Mouse (Mus musculus) kidney, postnatal 0 days (tissue): ENCODE data around the gene Cd151. TPM values are rescaled to one million over a fixed set of nuclear protein-coding genes. Genes with fewer than 3 reads are reported as not detected.

Source experiments
- ATAC-seq: fragments of 200-750 bp; cut with Nextera tagmentation; replicated peaks from 2 replicates; pipeline ENCODE4 v1.8.0; 2017; ENCODE audit warnings: low read depth, moderate number of reproducible peaks, moderate TSS enrichment, moderate library complexity; ENCODE audit not compliant: low FRiP score
- DNase-seq: peaks from one replicate; pipeline ENCODE4 v3.0.0-alpha.2; 2016; ENCODE audit warnings: low spot score
- H3K27ac ChIP-seq: fragments of 300-500 bp; sonication (generic); 2 replicates; pipeline ENCODE4 v1.5.1; 2014; ENCODE audit warnings: mild to moderate bottlenecking
- H3K27me3 ChIP-seq: fragments of 300-500 bp; sonication (generic); 2 replicates; pipeline ENCODE4 v1.6.1; 2014; ENCODE audit warnings: low read length, mixed read lengths; ENCODE audit not compliant: insufficient read depth
- H3K36me3 ChIP-seq: fragments of 300-500 bp; sonication (generic); 2 replicates; pipeline ENCODE4 v1.6.1; 2014; ENCODE audit warnings: low read length, mixed read lengths; ENCODE audit not compliant: insufficient read depth
- H3K4me1 ChIP-seq: fragments of 300-500 bp; sonication (generic); replicated peaks from 2 replicates; pipeline ENCODE4 v1.6.1; 2014; ENCODE audit warnings: antibody characterized with exemption, low read length, mixed read lengths; ENCODE audit not compliant: insufficient read depth
- H3K4me2 ChIP-seq: fragments of 300-500 bp; sonication (generic); 2 replicates; pipeline ENCODE4 v1.6.1; 2014; ENCODE audit warnings: mild to moderate bottlenecking, low read length, moderate library complexity, mixed read lengths
- H3K4me3 ChIP-seq: fragments of 300-500 bp; sonication (generic); replicated peaks from 2 replicates; pipeline ENCODE4 v1.5.1; 2014; ENCODE audit warnings: low read depth, low read length
- H3K9ac ChIP-seq: fragments of 300-500 bp; sonication (generic); 2 replicates; pipeline ENCODE4 v1.6.1; 2014; ENCODE audit warnings: low read depth, low read length
- H3K9me3 ChIP-seq: fragments of 300-500 bp; sonication (generic); replicated peaks from 2 replicates; pipeline ENCODE4 v1.6.1; 2016; ENCODE audit warnings: low read length, inconsistent platforms, mixed read lengths
- CTCF ChIP-seq: IDR thresholded peaks from 2 replicates; pipeline ENCODE4 v1.5.1; 2016; ENCODE audit warnings: antibody characterized with exemption, low read depth, mild to moderate bottlenecking, moderate library complexity
- WGBS: fragments of 180-500 bp; shearing (Covaris S2); extraction: QIAGEN DNeasy Blood & Tissue Kit; methylation state at CpG from one replicate; pipeline ENCODE4 v1.1.7; 2014; 5-methylcytosine and 5-hydroxymethylcytosine counted together
- polyA plus RNA-seq: library from polyadenylated mRNA; unstranded; fragments of >200 nt; fragmentation: Nextera tagmentation; extraction: Ambion mirVana; gene quantifications from 2 replicates; pipeline ENCODE4 v1.2.1, GENCODE M21; 2015

Cd151 gene
- 36.1 and 37.2 TPM in 2 replicates for polyA plus RNA-seq

- TF ChIP-seq CTCF: no peak
- Histone ChIP-seq H3K4me1 (peaks cover 55% of the 10 kb centered on the region), H3K9me3 (no peaks in the 10 kb centered on the region), H3K27ac (peak within 1 kb of the TSS; percentile 96), H3K4me3 (peak within 1 kb of the TSS; percentile 66), H3K4me2 (peak within 1 kb of the TSS; percentile 85), H3K36me3 (peaks cover 23% of the 10 kb centered on the region), H3K27me3 (no peaks in the 10 kb centered on the region), H3K9ac (peak within 1 kb of the TSS; percentile 80)
- DNase-seq (peak; percentile 91), ATAC-seq (peak; percentile 75)
- under 1% methylated on average over 52 of the region's 52 CpGs for WGBS
These were observed at the start of gene Cd151 for GRCm38 (mm10) chr7:141467230-141468030. Gene Cd151, plus strand, starts transcription at chr7:141467392.

- WGBS: 74% methylated on average over 8 of the region's 8 CpGs
- H3K27ac ChIP-seq: no peak overlapping the region
- no peaks in the 10 kb centered on the region for H3K36me3 ChIP-seq
- no peak overlapping the region for H3K9ac ChIP-seq
- peaks cover under 1% of the 10 kb centered on the region for H3K4me1 ChIP-seq
- no peak for DNase-seq
- H3K4me3 ChIP-seq: no peak overlapping the region
- H3K9me3 ChIP-seq: no peaks in the 10 kb centered on the region
- ATAC-seq: no peak
- TF ChIP-seq CTCF: peak; percentile 31; the same call in 1 of the 2 replicates
- H3K4me2 ChIP-seq: no peak overlapping the region
- no peaks in the 10 kb centered on the region for H3K27me3 ChIP-seq
These were observed 49.2 kb upstream of the Cd151 start for GRCm38 (mm10) chr7:141417731-141418681.

GRCm38 (mm10) chr7:141418970-141419369 is 48.2 kb upstream of the Cd151 start:
- peak; percentile 22 for DNase-seq
- TF ChIP-seq CTCF: no peak
- no peak overlapping the region for H3K4me2 ChIP-seq
- no peaks in the 10 kb centered on the region for H3K36me3 ChIP-seq
- H3K9me3 ChIP-seq: no peaks in the 10 kb centered on the region
- no peak overlapping the region for H3K4me3 ChIP-seq
- H3K9ac ChIP-seq: no peak overlapping the region
- WGBS: 46% methylated on average over 7 of the region's 7 CpGs
- no peaks in the 10 kb centered on the region; the same call in 1 of the 2 replicates for H3K4me1 ChIP-seq
- no peaks in the 10 kb centered on the region for H3K27me3 ChIP-seq
- H3K27ac ChIP-seq: no peak overlapping the region
- ATAC-seq: no peak

GRCm38 (mm10) chr7:141420030-141420702 is 47.0 kb upstream of the Cd151 start:
- Histone ChIP-seq H3K4me2 (no peak overlapping the region), H3K27me3 (no peaks in the 10 kb centered on the region), H3K4me3 (no peak overlapping the region), H3K9me3 (no peaks in the 10 kb centered on the region), H3K4me1 (no peaks in the 10 kb centered on the region; the same call in 1 of the 2 replicates), H3K9ac (no peak overlapping the region), H3K27ac (no peak overlapping the region), H3K36me3 (no peaks in the 10 kb centered on the region)
- DNase-seq (no peak), ATAC-seq (no peak)
- 78% methylated on average over 9 of the region's 9 CpGs for WGBS
- TF ChIP-seq CTCF: no peak

GRCm38 (mm10) chr7:141423811-141424210 is 43.4 kb upstream of the Cd151 start:
- H3K27me3 ChIP-seq: no peaks in the 10 kb centered on the region
- no peak overlapping the region for H3K4me3 ChIP-seq
- ATAC-seq: no peak
- no peak for TF ChIP-seq CTCF
- H3K9ac ChIP-seq: no peak overlapping the region
- no peaks in the 10 kb centered on the region for H3K4me1 ChIP-seq
- 56% methylated on average over 4 of the region's 4 CpGs for WGBS
- no peaks in the 10 kb centered on the region for H3K36me3 ChIP-seq
- H3K27ac ChIP-seq: no peak overlapping the region
- no peak for DNase-seq
- no peak overlapping the region for H3K4me2 ChIP-seq
- no peaks in the 10 kb centered on the region for H3K9me3 ChIP-seq
